Mouse (Mus musculus): ENCODE data around the gene Zbtb20.

Zbtb20 gene

DNA sequence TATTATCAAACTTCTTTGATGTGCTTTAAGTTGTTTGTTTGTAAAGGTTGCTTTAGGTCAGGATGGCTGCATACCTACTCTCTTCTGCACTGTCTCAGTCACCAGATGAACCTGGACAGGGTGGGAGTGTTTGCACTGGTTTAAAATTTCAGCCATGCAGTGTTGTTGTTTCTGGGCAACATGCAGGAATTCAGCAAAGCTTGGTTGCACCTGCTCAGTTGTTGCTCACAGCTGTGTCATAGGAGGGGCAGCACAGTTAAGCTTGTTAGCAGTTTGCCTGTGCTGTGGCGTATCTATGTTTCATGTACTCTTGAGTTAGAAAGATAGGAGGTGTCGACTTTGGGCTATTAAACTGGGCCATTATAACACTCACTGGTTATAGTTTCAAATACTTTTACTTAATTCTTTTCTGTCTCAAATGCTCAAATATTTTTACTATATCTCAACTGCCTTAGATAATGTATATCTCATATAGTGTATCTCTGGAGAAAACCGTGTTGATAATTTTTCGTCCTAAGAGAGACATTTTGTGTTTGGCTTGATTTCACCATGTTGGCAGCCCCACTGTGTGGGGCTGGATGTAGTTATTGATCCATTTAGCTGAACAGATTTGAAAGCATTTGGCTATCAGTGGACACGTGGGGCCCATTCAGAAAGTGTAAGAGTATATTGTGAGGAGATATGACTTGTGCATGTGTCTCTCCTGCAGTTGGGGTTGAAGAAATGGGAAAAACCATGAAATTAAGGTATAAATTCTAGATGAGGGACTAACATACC is 197.3 kb downstream of the Zbtb20 start:
- no peak for DNase-seq (ENCODE audit: low read depth, low spot score)

DNA sequence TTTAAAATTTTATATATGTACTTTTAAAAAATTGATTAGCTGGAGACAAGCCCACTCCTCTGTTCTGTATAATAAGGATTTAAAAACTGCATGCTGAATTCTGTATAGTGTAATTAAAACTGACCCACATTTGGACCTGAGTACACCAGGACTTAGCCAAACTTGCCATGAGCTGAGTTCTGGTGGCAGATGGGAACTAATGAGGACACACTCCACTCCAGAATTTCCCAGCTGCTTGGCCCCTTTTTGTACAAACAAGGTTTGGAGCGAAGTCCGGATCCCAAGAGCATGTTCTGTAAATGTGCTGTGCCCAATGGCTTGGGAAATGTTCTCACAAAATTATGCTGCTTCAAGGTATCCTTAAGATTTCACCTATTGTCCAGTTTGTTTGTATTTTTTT is 204.7 kb downstream of the Zbtb20 start:
- no peak for DNase-seq (ENCODE audit: low read depth, low spot score)

DNA sequence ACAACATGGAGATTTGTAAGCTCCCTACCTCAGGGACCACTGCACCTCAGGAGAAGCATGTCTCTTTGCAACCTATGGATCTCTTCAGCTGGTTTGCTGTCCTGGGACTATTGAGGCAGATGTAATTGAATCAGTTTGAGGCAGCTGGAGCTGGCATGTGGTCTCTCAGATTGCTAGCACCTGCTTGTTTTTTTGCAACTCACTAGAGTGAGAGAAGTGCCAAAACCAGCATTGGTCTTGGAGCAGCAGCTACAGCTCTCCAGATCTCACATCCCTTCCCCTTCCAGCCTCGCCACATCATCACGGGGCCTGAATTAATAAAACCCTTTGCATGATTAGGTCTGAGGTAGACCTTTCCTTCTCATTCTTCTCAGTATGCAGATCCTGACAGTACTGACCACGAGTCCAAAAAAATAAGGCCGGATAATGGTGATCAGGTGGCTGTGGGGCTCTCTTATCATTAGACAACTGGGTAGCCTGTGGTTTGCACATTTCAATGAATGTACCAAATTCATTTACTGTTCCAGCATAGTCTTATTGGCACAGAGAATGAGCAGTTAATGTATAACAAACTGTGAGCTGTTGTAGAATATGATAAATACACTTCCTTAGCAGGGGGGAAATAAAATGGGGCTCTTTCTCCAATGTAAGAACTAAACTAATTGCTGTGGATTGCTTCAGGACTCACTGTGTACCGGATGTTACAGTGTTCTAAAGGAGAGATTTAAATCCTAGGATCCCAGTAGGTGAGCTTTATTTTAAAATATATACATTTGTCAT is 205.4 kb downstream of the Zbtb20 start:
- no peak for DNase-seq (ENCODE audit: low read depth, low spot score)

DNA sequence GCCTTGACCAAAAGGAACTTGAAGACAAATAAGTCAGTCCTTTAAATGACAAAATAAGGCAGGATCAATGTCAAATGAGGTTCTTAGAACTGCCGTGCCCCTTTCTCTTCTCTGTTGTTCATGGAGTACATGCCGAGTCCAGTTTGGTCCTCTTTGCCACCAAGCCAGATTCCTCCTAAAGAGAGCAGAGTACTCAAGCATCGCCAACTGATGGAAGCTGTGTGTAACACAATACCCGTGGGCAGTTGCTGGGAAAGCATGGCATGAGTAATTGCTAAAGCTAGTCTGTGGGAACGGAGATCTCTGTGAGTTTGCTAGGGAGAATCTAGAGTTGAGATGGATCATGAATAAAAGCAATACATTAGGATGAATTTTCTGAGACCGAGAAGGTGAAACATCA is 206.3 kb downstream of the Zbtb20 start:
- DNase-seq (ENCODE audit: low read depth, low spot score), result peak; percentile 16

DNA sequence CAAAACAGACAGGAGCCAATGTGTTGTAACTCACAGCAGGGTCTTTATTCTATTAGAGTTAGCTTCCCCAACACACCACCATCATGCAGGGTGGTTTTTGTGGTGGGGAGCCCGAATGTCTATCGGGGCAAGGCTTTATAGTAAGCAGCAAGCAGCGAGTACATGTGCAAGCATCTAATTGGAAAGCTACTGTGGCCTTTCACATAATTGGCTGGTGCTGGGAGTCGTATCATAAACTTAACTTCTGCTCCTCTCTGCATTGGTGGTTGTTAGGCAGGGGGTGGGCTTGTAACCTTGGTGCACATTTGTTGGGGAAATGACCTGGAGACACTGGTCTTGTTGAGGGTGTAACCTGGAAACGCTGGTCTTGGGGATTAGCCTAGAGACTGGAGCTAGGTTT is 207.1 kb downstream of the Zbtb20 start:
- DNase-seq (ENCODE audit: low read depth, low spot score), result no peak

DNA sequence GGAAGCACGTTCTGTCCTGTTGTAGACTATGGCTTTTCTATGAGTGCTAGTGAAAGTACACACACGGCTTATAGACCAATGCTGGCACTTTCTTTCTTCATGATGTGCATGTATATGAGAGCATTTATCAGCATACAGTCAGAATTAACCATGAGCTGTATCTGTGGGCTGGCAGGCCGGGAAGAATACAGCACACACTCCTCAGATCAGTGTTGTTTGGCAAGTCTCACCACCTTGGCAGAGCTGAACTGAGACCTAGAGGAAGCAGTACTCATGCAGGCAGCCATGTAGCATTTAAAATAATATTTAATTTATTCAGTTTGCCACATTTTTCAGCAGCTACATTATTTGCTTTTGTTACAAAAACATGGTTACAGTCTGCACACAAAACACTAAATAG is 214.5 kb downstream of the Zbtb20 start:
- DNase-seq (ENCODE audit: low read depth, low spot score), result no peak

DNA sequence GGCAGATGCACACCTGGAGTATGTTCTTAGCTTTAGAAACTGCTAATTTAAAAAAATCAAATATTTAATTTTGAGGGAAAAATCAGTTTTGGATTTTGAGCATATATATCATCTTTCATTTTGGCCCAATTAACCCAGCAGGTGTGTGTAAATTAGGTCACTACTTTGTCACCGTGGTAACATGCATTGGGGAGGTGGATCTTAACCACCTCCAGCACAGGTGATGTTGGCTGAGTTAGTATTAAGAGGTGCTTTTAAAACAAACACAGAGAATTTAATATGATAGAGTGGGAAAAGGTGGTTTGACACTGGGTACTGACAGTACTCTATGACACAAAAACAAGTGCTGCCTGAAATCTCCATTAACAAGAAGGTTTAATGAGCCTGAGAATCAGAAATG is 218.5 kb downstream of the Zbtb20 start:
- no peak for DNase-seq (ENCODE audit: low read depth, low spot score)

DNA sequence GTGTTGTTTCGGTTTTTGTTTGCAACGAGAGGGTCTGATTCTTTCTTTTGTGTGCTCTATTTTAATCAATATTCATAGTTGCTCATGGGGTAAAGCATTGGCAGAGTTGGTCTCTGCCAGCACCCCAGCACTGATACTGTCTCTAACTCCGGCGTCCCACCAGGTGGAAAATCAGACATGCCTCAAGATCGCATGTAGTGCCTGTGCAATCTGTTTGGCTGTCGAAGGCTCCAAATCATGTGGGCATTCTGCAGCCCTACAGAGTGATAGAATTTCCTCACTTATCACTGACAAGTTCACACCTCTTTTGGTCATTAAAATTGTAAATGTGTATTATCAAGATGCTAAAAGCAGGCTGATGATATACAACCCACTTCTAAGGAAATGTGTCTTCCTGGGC is 219.1 kb downstream of the Zbtb20 start:
- DNase-seq (ENCODE audit: low read depth, low spot score), result no peak

DNA sequence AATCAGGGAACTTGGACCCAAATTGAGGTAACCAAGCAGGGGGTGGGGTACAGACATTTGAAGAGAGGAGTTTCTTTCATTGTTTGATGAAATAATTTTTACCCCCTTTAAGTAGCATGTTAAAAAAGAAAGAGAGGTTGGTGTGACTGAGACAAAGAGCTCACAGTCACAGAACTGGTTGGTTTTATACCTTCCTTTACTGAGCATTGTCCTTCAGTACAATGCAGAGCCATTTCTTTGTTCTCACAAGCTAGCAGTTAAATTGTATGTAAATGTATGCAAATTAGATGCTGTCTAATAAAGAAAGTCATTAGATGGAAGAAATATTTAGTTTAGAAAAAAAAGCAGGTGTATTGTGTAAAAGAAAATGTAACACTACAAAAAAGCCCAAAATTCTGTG is 220.4 kb downstream of the Zbtb20 start:
- no peak for DNase-seq (ENCODE audit: low read depth, low spot score)

DNA sequence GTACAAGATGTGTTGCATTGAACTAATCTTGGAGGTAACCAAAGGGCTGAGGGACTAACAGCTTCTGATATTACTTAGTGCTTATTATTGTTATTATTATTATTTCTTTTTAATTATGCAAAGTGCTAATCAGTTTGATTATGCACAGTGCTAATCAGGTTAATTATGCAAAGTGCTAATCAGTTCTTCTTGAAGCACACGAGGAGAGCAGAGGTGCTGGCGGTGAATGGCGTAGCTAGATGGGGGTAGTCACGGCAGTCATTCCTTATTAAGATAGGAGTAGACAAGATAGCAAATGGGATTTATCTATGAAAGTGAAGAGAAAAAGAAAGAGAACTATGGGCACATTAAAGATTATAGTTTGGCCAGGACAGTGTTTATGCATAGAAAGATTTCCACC is 222.5 kb downstream of the Zbtb20 start:
- DNase-seq (ENCODE audit: low read depth, low spot score), result no peak

DNA sequence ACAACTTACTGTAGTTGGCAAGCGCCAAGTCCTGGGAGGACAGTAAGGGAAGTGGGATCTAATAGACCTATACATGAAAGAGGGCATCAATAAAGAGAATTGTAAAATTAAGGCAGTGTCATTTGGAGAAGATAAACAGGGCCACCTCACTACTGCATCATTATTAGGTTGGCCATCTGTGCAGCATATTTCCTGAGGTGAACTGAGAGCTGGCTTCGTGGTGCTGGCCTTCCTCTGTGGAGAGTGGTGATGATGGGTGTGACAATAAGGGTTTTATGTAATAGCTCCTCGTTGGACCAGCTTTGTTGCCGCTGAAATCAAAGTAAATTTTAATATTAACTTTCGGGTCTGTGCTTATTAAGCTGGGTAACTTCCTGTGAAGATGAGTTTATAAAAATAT is 223.0 kb downstream of the Zbtb20 start:
- DNase-seq (ENCODE audit: low read depth, low spot score), result no peak

DNA sequence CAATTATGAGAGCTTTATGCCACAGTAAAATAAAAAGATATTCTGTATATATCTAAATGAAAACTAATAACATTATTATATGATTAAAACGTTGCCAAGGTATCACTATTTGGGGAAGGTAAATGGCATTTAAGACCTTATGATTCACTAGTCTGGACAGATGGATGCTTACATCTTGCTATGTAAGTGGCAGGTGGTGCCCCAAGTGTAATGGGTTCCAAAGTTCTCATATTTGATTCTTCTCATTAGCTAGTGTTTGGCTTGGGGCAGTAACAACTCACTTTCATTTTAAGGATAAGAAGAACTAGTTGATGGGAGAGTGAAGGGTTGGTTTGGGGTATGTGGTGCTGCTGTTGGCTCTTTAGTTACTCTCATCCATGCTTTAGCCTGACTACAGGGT is 235.6 kb downstream of the Zbtb20 start:
- no peak for DNase-seq (ENCODE audit: low read depth, low spot score)

DNA sequence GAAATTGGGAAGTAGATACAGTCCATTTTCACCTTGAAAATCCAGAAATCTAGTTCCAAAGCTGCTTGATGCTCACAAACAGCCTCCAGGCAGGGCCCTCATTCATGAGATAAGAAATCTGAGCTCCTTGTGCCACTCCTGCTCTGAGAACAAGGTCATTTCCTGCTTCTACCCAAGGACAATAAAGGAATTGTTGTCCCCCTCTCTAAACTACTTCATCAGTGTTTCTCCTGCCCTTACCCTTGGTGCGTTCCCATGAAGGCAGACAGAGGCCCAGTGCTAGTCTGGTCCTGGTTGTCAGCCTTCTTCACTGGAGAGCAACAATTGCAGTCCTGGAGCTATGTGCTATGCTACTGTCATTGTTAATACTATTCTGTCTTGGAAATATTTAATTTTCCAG is 238.3 kb downstream of the Zbtb20 start:
- DNase-seq (ENCODE audit: low read depth, low spot score), result no peak

DNA sequence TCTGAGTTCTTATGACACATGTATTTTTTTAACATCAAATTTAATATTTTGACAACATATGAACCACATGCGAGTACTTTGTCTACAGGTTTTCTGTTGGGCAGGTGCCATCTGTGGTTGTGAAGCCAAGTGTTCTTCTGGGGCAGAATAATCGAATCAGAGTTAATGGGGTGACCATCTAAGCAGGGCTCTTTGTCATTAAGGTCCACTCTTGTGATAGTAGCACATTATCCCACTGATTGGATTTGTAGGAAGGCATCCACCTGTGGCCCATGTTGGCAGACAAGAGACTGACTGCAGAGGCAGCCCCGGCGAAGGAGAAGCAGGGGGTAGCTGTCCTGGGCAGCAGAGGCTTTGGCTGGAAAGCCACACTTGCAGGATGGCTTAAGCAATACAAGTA is 254.3 kb downstream of the Zbtb20 start:
- no peak for DNase-seq (ENCODE audit: low read depth, low spot score)

DNA sequence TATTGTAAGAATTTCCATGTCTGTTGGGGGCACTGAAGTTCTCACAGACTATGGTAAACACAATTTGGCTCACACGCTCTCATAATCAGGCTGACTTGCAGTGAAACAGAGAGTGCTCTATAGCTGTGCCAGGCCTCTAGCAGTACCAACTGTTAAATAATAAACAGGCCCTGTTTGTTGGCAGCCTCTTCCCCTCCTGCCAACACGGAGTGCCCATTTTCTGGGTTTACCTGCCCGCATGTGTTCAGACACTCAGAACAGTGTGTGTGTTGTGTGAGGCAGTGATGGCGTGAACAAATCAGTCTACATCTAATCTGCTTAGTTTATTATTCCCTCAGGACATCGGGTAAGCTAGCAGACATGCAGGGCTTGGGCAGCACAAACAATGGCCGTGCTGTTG is 254.9 kb downstream of the Zbtb20 start:
- peak; percentile 19 for DNase-seq (ENCODE audit: low read depth, low spot score)

DNA sequence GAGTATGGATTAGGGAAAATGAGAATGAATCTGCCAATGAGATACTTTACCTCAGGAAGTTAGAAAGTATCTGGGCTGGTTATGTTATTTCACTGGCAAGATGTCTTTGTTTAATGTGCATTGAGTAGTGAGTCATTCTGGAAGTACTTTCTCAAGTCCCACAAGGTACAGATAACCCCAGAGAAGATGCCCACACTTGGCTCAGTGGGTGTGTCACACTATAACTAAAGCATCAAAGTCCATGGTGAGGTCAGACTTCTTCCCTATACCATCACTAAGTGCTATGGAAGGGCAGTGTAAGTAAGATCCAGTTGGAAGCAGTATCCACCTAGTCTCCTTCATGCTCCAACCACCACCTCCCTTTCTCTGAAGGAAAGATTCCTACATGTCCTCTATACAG is 255.4 kb downstream of the Zbtb20 start:
- DNase-seq (ENCODE audit: low read depth, low spot score), result peak; percentile 39

DNA sequence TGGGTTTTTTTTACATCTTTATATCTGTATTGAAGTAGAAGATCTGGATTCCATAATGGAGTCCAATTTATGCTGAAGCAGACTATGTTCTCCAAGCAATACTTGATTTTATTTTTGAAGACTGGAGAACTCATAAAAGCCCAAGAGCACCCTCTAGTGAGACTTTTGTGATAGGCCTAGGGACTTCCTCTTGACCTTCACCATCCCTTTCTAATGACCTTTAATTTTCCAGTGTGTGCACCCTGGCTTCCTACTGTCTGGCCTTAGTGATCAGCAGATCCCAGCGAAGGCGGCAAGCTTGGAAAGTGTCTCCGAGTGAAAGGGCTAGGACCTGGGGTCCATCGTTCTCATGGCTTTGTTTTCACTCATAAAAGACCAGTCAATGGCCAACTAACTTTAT is 292.8 kb downstream of the Zbtb20 start:
- peak; percentile 65 for DNase-seq (ENCODE audit: low read depth, low spot score)

DNA sequence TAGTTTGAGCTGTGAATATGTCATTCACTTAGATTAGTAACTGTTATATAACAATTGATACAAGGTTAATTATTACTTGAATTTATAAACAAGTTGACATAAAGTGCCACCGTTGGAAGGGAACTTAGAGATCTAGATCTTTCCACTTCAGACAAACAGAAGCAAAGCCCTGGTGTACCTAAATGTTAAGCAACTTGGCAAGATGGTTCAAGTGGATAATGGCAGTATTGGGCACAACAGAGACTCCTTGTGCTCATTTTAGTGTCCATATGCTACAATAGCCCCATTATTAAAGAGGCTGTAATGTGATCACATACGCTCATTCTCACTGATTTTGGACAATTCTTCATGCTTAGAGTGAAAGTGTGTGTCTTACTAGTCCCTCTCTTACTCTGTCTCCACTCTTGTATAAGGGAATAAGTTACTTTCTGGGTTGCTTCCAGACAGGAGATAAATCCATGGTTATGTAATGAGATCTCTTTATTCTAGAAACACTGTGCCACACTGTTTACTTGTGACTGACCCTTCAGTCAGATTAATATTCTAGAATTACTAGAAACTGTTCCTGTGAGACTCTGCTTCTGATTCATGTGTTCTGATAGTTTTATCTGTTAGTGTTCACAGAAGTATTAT is 293.7 kb downstream of the Zbtb20 start:
- no peak for DNase-seq (ENCODE audit: low read depth, low spot score)

DNA sequence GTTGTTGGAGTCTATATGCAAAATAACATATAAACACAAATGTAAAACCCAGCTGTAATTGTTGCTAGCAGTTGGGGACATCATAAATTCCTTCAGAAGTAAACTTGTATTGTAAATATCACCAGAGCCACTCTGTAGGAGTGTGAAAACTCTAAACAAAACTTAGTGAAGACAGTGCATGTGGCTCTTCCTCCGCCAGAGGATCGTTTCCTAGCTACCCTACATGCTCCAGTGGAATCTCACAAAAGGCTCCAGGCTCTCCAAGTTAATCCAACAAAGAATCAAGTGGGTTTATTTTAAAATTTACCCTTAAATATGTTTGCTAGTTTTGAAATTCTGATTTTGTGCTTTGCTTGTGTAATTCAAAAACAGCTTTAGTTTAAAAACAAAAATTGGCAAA is 296.5 kb downstream of the Zbtb20 start:
- no peak for DNase-seq (ENCODE audit: low read depth, low spot score)

DNA sequence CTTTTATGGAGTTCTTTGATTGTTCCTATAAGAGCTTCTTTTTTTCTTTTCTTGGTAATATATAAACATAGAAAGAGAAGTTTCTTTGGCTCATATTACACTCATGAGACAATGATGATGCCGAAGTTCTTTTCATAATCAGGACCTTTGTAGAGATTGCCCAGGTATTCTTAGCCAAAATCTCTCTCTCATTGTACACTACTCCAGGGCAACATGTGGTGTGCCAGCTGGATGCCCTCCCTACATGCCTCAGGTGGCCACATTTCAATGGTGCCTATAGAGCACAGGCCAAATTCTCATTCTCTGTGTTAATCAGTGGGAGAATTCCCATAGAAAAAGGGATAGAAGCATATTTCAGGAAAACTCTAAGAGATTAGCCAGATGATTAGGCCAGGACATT is 297.2 kb downstream of the Zbtb20 start:
- no peak for DNase-seq (ENCODE audit: low read depth, low spot score)

DNA sequence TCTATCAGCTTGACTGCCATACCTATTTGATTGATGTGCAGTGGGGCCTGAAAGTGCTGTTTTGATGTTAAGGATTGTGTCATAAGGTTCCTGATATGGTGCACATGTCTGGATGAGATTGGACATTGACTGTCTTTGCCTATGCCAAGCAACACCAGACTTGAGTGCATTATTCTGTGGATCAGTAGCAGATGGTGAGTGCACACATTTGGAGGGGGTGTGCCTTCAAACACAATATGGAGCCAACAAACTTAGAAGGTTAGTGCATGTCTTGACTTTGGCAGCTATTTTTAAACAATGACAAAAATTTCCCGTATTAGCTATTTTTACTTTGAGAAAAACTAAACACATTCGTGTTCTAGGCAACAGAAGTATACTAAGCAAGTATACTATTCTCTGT is 299.1 kb downstream of the Zbtb20 start:
- DNase-seq (ENCODE audit: low read depth, low spot score), result no peak

DNA sequence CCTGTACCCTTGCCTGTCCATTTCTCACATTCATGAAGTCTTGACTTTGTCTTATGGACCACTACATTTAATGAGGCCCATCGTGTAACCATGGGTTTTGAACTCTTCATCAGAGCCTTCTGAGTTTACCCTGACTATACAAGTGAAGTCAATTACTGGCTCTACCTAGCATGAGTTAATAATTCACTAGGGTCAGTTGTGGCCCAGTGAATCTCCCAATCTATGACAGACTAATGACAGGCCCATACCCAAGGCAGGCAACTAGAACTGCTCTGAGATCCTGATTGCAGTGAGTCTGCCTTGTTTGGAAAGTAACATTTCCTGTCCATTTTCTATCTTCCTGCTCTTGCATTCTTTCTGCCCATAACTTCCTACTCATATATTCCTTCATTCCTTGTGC is 305.4 kb downstream of the Zbtb20 start:
- no peak for DNase-seq (ENCODE audit: low read depth, low spot score)

DNA sequence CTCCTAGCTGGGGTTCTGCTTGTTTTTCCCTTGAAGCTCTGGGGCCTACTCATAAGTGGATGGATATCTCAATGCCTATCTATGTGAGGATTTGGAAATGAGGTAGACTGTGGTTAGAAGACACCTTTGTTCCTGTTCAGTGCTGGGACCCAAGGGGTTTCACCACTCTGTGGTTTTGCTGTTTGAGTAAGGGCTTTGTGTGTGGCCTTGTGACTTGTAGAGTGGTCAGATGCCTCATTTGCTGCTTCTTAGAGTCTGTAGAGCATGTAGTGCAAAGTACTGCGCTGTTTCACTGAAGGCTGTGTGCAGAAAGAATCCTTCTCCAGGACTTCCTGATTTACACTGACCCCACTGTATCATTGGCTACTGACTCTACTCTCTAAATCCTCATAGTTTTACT is 314.7 kb downstream of the Zbtb20 start:
- peak; percentile 10 for DNase-seq (ENCODE audit: low read depth, low spot score)

Data from 3T3-L1 (cell line).